Mouse (Mus musculus) lung, embryonic 14.5 days (tissue): ENCODE measurements around the gene Gm10521. TPM values are rescaled to one million over a fixed set of nuclear protein-coding genes. Genes with fewer than 3 reads are reported as not detected.
"Not testable (repeated sequence)": the region's sequence is repeated elsewhere in the genome, so short reads cannot be mapped to it uniquely, and the experiment has no call there.

Experiments used
- ATAC-seq: fragments of 200-750 bp; cut with Nextera tagmentation; 2 replicates; pipeline ENCODE4 v1.8.0; 2017; ENCODE audit warnings: mild to moderate bottlenecking, moderate TSS enrichment, moderate library complexity; ENCODE audit not compliant: insufficient read depth
- DNase-seq: peaks from one replicate; pipeline ENCODE4 v3.0.0-alpha.2; 2015
- H3K27ac ChIP-seq: fragments of 300-500 bp; sonication (generic); 2 replicates; pipeline ENCODE4 v1.5.1; 2014; ENCODE audit warnings: low read depth, mild to moderate bottlenecking, moderate library complexity
- H3K27me3 ChIP-seq: fragments of 300-500 bp; sonication (generic); 2 replicates; pipeline ENCODE4 v1.6.1; 2014; ENCODE audit warnings: low read length, control low read depth; ENCODE audit not compliant: insufficient read depth
- H3K36me3 ChIP-seq: fragments of 300-500 bp; sonication (generic); 2 replicates; pipeline ENCODE4 v1.6.1; 2014; ENCODE audit warnings: control low read depth; ENCODE audit not compliant: insufficient read depth
- H3K4me1 ChIP-seq: fragments of 300-500 bp; sonication (generic); 2 replicates; pipeline ENCODE4 v1.6.1; 2014; ENCODE audit warnings: antibody characterized with exemption, control low read depth; ENCODE audit not compliant: insufficient read depth
- H3K4me2 ChIP-seq: fragments of 300-500 bp; sonication (generic); 2 replicates; pipeline ENCODE4 v1.6.1; 2014; ENCODE audit warnings: mild to moderate bottlenecking
- H3K4me3 ChIP-seq: fragments of 300-500 bp; sonication (generic); 2 replicates; pipeline ENCODE4 v1.5.1; 2014; ENCODE audit warnings: low read depth, low read length
- H3K9ac ChIP-seq: fragments of 300-500 bp; sonication (generic); 2 replicates; pipeline ENCODE4 v1.6.1; 2014
- H3K9me3 ChIP-seq: fragments of 300-500 bp; sonication (generic); 2 replicates; pipeline ENCODE4 v1.6.1; 2016; ENCODE audit warnings: low read depth, low read length, control low read depth
- CTCF ChIP-seq: IDR thresholded peaks from 2 replicates; pipeline ENCODE4 v1.5.1; 2016; ENCODE audit warnings: antibody characterized with exemption, low read depth
- WGBS: fragments of 180-500 bp; shearing (Covaris S2); extraction: QIAGEN DNeasy Blood & Tissue Kit; methylation state at CpG from one replicate; pipeline ENCODE4 v1.1.7; 2014; 5-methylcytosine and 5-hydroxymethylcytosine counted together
- polyA plus RNA-seq: library from polyadenylated mRNA; unstranded; fragments of >200 nt; fragmentation: Nextera tagmentation; extraction: Ambion mirVana; gene quantifications from 2 replicates; pipeline ENCODE4 v1.2.1, GENCODE M21; 2014

The Gm10521 gene
- polyA plus RNA-seq: not detected in 2 replicates

DNA sequence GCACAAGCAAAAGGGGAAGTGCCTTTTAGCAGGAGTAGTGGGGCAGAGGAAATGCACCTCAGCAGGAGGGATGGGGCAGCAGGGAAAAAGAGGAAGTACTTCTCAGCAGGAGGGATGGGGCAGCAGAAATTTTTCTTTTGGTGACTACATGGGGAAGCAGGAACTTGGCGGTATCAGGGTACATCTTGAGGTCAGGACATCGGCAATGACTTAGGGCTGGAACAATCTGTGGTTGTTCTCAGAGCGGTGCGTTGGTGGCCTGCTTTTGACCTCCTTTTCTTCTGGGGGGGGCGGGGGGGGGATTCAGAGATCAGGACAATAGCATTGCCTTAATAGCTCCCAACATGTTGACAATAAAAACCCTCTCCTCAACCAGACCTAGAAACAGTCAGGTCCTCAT, at the start of gene Gm10521:
TSS of gene Gm10521 (plus strand) at position 301 of the 400 bp plus-strand sequence.
- not testable (repeated sequence) for ATAC-seq, DNase-seq, H3K4me1 ChIP-seq, H3K4me2 ChIP-seq, H3K27ac ChIP-seq, H3K4me3 ChIP-seq, H3K36me3 ChIP-seq, H3K9ac ChIP-seq, H3K27me3 ChIP-seq, H3K9me3 ChIP-seq
- 90% methylated on average over 5 of the region's 5 CpGs for WGBS

- H3K4me1 ChIP-seq: no peaks in the 10 kb centered on the region
- H3K9me3 ChIP-seq: no peaks in the 10 kb centered on the region
- no peak overlapping the region for H3K27ac ChIP-seq
- no peak for TF ChIP-seq CTCF
- no peaks in the 10 kb centered on the region for H3K36me3 ChIP-seq
- H3K4me2 ChIP-seq: no peak overlapping the region
- DNase-seq (no peak), ATAC-seq (no peak)
- no peak overlapping the region for H3K4me3 ChIP-seq
- no peak overlapping the region for H3K9ac ChIP-seq
- H3K27me3 ChIP-seq: no peaks in the 10 kb centered on the region
Observed at GRCm38 (mm10) chr1:171848201-171848600, 47.3 kb upstream of the Gm10521 start.

DNA sequence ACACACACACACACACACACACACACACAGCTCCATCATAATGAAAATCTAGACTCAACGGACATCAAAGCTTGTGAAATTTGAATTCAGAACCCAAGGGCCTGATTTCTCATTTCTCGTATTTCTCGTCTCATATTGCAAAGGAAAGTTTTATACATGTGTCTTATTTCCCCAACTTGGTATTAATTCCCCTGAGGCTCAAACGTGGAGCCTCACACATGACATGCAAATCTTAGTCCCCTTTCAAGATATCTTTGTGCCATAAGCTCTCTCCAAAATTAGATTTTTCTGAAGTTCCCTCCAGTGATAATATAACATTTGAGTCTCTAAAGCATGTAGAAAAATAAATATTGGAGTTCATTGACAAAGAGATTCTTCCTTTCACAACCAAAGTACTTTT, 46.7 kb upstream of the Gm10521 start:
- no peak for TF ChIP-seq CTCF
- 80% methylated on average over 4 of the region's 4 CpGs for whole genome bisulfite sequencing
- H3K9ac ChIP-seq: no peak overlapping the region
- H3K27ac ChIP-seq: no peak overlapping the region
- no peak for DNase-seq
- H3K27me3 ChIP-seq: no peaks in the 10 kb centered on the region
- H3K36me3 ChIP-seq: no peaks in the 10 kb centered on the region
- no peaks in the 10 kb centered on the region for H3K4me1 ChIP-seq
- no peak overlapping the region for H3K4me3 ChIP-seq
- no peak for ATAC-seq
- H3K4me2 ChIP-seq: no peak overlapping the region
- H3K9me3 ChIP-seq: no peaks in the 10 kb centered on the region

DNA sequence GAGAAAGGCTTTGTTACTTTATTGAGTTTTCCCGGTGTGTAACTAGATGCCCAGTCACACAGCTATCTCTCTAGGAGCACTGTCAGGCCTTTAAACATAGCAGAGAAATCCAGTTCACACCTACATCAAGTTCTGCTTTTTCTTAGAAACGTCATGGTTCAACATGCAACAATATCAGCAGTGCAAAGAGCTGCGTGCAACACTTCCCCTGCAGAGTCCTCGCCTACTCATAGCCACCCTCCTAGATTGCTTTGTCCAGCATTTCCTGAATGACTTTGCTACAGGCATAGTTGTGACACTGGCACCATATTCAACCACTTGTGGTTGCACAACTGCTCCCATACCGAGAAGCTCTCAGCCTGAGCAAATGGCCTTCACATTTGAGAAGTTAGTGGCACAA, 46.0 kb upstream of the Gm10521 start:
- Histone ChIP-seq H3K4me1 (no peaks in the 10 kb centered on the region), H3K4me2 (no peak overlapping the region), H3K9ac (no peak overlapping the region), H3K36me3 (no peaks in the 10 kb centered on the region), H3K9me3 (no peaks in the 10 kb centered on the region), H3K27me3 (no peaks in the 10 kb centered on the region), H3K27ac (no peak overlapping the region), H3K4me3 (no peak overlapping the region)
- no peak for ATAC-seq
- WGBS: 79% methylated on average over 5 of the region's 5 CpGs
- peak; percentile 27 for DNase-seq
- TF ChIP-seq CTCF: no peak

- DNase-seq (no peak), ATAC-seq (no peak)
- Histone ChIP-seq H3K9ac (no peak overlapping the region), H3K36me3 (no peaks in the 10 kb centered on the region), H3K27me3 (no peaks in the 10 kb centered on the region), H3K27ac (no peak overlapping the region), H3K4me3 (no peak overlapping the region), H3K9me3 (no peaks in the 10 kb centered on the region), H3K4me2 (no peak overlapping the region), H3K4me1 (no peaks in the 10 kb centered on the region)
- WGBS: 74% methylated on average over 4 of the region's 4 CpGs
- no peak for TF ChIP-seq CTCF
Observed at GRCm38 (mm10) chr1:171865467-171865866, 30.0 kb upstream of the Gm10521 start.

GRCm38 (mm10) chr1:171886989-171887388, 8.5 kb upstream of the Gm10521 start:
- no peak for ATAC-seq
- WGBS: 86% methylated on average over 1 of the region's 1 CpGs
- H3K4me3 ChIP-seq: no peak overlapping the region
- DNase-seq: no peak
- no peak for TF ChIP-seq CTCF
- H3K9ac ChIP-seq: no peak overlapping the region
- no peaks in the 10 kb centered on the region for H3K9me3 ChIP-seq
- H3K36me3 ChIP-seq: no peaks in the 10 kb centered on the region
- H3K4me1 ChIP-seq: no peaks in the 10 kb centered on the region
- no peak overlapping the region for H3K4me2 ChIP-seq
- no peak overlapping the region for H3K27ac ChIP-seq
- H3K27me3 ChIP-seq: no peaks in the 10 kb centered on the region

GRCm38 (mm10) chr1:171904011-171904410, 8.5 kb downstream of the Gm10521 start:
- H3K9me3 ChIP-seq: no peaks in the 10 kb centered on the region
- no peak for ATAC-seq
- no peak overlapping the region for H3K27ac ChIP-seq
- no peaks in the 10 kb centered on the region for H3K36me3 ChIP-seq
- H3K4me2 ChIP-seq: no peak overlapping the region
- no peak for DNase-seq
- H3K4me3 ChIP-seq: no peak overlapping the region
- no peaks in the 10 kb centered on the region for H3K27me3 ChIP-seq
- no peak overlapping the region for H3K9ac ChIP-seq
- 66% methylated on average over 1 of the region's 1 CpGs for WGBS
- H3K4me1 ChIP-seq: no peaks in the 10 kb centered on the region
- no peak for TF ChIP-seq CTCF
